Mouse (Mus musculus) ZHBTc4 (cell line): ENCODE data around the gene Cd2bp2.

Experiments used
- DNase-seq: peaks from one replicate; pipeline ENCODE4 v3.0.0-alpha.2; 2011; ENCODE audit warnings: low read depth, low spot score

The Cd2bp2 gene

DNA sequence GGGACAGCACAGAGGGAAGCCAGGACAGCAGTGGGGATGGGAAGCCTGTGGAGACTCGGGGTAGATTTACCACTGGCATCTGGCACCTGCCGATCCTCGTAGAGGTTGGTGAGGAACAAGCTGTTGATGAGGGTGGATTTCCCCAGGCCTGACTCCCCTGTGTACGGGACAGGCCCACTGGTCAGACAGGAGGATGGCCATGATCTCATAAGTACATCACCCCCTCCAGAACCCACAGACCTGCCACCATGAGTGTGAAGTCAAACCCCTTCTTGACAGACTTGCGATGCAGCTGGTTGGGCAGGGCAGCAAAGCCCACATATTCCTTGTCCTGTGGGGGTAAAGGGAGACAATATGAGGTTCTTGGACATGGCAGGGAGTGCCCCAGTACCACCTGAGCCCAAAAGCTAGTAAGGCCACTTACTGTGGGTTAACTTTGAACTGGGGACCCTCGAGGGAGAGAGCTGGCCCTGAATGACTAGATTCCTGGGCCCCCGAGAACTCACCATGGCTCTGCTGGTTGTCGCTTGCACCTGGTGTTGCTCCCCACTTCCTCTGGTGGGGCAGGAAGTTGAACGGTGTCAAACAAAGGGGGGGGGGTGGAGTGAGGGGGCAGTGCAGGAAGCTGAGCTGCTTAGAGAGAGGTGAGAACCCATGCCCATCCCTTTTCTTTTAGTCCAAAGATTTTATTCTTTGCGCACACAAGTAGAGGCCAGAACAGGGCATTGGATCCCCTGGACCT lies 22.2 kb upstream of the Cd2bp2 start:
- DNase-seq: no peak

DNA sequence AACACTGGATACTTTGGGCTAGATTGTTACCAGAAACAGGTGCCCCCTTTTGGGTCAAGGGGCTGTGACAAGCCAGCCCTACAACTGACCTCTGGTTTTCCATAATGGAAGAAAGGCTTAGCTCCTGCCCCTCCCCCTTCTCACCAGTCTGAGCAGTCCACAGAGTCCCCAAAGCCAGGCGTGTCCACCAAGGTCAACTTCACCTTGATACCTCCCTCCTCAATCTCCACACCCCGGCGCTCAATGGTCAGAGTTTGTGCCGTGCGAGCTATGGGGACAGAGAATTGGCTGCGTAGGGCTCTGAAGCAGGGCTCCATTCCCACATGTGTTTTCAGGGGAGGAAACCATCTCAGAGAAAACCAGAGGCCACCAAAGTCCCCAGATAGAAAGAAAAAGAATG lies 21.6 kb upstream of the Cd2bp2 start:
- peak; percentile 47 for DNase-seq

- DNase-seq: peak; percentile 39
Observed at GRCm38 (mm10) chr7:127216307-127216706, 20.5 kb upstream of the Cd2bp2 start.

DNA sequence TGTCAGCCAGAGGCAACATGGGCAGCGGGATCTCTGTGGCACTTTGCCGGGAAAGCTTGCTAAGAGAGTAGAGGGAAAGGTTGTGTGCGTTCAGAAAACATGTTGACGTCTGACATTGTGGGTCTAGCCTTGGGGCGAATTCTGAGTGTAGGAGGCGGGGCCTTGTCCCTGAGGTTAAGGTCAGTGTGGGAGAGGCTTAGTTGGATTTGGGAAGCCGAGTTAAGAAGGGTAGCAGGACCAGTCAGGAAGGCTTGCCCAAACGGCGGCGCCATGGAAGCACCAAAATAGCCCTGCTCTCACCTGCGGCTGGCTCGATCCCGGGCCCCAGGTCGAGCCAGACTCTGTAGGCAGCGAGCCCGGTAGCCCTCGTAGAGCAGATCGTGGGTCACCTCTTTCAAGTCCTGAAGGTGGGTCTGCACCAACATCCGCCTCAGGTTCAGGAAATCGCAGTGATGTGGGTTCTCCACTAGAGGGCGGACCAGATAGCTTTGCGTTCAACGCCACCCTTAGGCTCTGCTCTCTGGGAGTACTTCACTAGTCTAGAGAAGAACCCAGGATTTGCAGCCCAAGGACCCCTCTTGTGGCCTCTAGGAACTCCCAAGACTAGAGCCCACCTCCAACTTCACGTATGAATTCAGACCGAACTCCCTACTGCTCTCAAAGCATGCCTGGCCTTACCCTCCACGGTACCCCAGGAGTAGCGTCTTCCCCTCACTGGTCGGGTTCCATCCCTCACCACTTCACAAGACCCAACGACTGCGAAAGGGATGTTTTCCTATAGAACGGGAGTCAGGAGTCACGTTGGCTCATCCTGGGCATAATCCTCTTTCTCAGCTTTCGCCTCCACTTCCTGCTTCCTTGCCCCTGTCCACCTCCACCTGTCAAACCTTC lies 19.4 kb upstream of the Cd2bp2 start:
- peak; percentile 94 for DNase-seq

DNA sequence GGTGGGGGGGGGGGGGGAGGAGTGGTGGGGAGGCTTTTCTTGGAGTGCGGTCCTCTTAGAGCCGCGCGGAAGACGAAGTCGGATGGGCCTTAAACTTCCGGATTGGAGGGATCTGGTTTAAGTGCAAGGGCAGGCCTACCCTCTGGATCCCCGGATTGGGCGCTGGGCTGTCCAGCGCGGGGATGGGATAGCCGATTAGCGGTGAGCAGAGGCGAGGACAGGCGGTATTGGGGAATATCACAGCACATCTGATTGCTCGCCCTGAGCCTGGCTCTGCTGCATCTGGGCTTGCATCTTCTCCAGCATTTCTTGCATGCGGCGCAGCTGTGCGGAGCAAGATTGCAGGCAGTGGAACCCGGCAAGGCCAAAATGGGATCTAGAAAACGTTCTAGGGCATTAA lies 18.7 kb upstream of the Cd2bp2 start:
- peak; percentile 31 for DNase-seq

DNA sequence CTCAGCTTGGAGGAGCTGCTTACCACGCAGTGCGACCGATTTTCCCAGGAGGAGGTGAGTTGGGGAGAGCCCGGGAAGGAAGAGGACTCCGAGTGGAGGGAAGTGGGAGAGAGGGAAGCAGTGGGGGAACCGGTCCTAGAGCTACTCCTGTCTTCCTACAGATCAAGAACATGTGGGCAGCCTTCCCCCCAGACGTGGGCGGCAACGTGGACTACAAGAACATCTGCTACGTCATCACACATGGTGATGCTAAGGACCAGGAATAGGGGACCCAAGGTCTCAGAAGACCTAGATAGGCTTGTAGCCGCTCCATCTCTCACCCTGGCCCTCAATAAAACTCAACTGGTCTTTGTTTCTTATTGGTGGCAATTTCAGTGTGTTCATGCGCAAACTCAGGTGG lies 18.1 kb upstream of the Cd2bp2 start:
- DNase-seq: no peak

GRCm38 (mm10) chr7:127213485-127213884 lies 17.6 kb upstream of the Cd2bp2 start:
- DNase-seq: peak; percentile 84

- peak; percentile 95 for DNase-seq
Observed at GRCm38 (mm10) chr7:127212432-127213250, 16.8 kb upstream of the Cd2bp2 start.

- no peak for DNase-seq
Observed at GRCm38 (mm10) chr7:127211014-127211745, 15.3 kb upstream of the Cd2bp2 start.

DNA sequence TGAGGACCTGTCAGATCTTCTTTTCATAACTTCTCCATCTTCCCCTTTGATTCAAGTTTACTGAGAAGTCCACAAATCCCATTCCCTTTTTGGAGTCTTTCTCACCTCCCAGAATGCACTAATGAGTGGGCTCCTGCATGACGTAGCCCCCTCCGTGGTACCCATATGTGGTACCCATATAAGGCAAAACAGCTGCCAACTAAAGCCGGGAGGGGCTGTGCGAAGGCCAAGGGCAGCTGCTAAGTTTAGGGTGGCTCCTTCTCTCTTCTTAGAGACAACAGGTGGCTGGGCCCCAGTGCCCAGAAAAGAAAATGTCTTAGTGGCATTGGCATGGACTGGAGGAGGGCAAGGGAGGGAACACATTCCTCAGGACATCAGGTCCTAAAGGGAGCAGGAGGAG lies 14.4 kb upstream of the Cd2bp2 start:
- DNase-seq: no peak

DNA sequence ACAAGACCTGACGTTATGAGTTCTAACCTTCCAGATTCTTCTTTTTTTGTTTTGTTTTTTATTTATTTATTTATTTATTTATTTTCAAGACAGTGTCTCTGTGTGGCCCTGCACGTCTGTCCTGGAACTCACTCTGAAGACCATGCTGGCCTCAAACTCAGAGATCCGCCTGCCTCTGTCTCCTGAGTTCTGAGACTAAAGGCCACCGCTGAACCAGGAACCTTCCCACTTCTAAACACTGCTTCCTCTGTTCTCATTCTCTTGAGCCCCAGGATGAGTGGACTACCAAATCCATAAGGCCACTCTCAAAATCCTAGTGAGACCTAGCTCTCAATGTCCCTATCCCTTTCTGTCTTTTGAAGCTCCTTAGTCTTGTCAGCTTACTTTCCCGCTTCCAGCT lies 14.0 kb upstream of the Cd2bp2 start:
- no peak for DNase-seq

DNA sequence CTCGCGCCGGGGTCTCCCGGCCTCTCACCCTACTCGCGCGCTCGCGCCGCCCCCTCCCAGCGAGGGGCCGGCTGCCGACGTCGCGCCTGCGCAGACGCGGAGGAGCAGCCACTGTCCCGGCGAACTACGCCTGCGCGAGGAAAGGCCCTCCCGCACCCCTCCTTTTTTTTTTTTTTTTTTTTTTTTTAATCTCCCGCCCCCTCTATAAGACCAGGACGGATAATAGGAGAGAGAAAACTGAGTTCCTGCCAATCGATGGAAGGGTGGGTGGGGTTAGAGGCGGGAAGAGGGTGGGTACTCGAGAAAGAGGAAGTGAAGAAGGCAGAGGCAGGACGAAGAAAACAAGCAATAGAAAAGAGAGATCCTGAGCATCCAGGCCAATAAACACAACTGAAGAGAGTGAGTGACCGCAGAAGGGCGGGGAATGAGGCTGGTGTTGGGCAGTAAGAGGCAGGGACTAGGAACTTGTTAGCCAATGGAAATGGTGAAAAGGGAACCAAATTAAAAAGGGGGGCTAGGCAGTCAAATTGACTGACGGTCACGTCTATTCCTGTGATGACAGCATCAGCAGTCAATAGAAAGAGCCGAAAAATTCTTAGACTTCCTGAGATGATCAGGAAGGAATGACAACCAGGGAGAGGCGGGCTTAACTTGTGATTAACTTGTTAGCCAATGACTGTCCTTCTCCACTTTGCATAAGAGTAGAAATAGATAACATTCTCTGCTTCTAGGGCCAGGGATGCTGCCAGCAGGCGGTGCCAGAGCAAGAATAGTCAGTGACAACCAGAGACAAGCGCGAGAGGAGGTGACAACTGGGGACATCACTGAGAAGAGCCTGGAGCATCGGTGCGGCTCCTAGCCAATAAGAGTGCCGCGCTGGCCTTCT lies 12.9 kb upstream of the Cd2bp2 start, which contains the start of gene Mylpf:
TSS of gene Mylpf (plus strand) at position 338 of the 886 bp plus-strand sequence.
- peak; percentile 99 for DNase-seq

GRCm38 (mm10) chr7:127208295-127208552 lies 12.4 kb upstream of the Cd2bp2 start, which contains the start of gene Tbc1d10b:
Gene Tbc1d10b, minus strand, starts transcription at chr7:127208468.
- no peak for DNase-seq

DNA sequence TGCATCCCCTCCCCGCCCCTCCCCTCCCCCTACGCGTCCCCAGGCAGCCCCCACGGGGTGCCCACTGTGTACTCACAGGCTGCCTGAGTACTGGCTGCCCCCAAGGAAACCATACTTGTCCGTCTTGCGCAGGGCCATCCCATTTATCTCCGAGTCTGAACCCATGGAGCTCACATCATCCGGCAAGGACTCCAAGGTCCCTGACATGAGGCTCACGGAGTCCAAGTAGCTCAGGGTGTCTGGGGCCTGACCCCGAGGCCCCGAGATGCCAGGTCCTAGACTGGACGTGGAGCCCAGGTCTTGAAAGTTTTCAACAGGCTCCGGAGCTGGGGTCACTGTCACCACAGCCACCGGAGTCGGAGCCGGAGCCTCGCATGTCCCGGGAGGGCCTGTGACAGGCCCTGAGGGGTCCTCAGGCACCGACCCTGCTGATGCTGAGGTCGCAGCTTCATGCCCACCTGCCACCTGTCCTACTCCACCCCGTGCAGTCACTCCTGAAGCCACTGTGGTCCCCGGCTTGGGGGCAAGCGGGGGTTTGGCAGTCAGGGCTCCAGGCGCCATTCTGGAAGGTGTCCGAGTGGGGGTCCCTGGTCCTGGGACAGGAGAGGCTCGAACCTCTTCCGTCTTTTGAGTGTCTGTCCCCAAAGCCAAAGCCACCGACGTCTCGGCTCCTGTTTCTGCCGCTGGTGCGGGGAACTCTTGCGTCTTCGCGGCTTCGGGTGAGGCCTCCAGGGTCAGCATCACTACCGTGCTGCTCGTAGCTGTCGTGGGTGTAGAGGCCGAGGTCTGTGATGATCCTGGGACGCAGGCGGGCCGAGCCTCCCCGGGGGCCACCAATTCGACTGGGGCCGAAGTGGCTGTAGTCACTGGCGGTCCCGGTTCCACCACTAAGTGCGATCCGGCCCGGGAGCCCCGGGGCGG lies 11.8 kb upstream of the Cd2bp2 start:
- no peak for DNase-seq

- DNase-seq: peak; percentile 38
Observed at GRCm38 (mm10) chr7:127206606-127207005, 10.8 kb upstream of the Cd2bp2 start.

GRCm38 (mm10) chr7:127196484-127196883 lies 634 bp upstream of the Cd2bp2 start:
- DNase-seq: peak; percentile 39

GRCm38 (mm10) chr7:127194633-127195029 lies 1.2 kb downstream of the Cd2bp2 start:
- peak; percentile 74 for DNase-seq

- no peak for DNase-seq
Observed at GRCm38 (mm10) chr7:127194011-127194632, 1.7 kb downstream of the Cd2bp2 start.

GRCm38 (mm10) chr7:127192989-127193388 lies 2.9 kb downstream of the Cd2bp2 start:
- DNase-seq: no peak
